Mouse (Mus musculus) gastrocnemius, adult 2 months (tissue): Measurements from ENCODE around the gene Barx2. TPM values are rescaled to one million over a fixed set of nuclear protein-coding genes. Genes with fewer than 3 reads are reported as not detected.

Experiments used
- DNase-seq: peaks from one replicate; pipeline ENCODE4 v3.0.0; 2022
- H3K27ac ChIP-seq: fragments of 200-600 bp; 2 replicates; pipeline ENCODE4 v1.8.1; 2022; ENCODE audit warnings: mild to moderate bottlenecking
- H3K4me3 ChIP-seq: fragments of 200-600 bp; 2 replicates; pipeline ENCODE4 v1.8.1; 2022; ENCODE audit warnings: mild to moderate bottlenecking, moderate library complexity
- CTCF ChIP-seq: fragments of 200-600 bp; IDR thresholded peaks from 2 replicates; pipeline ENCODE4 v1.8.1; 2022; ENCODE audit warnings: antibody characterized with exemption, mild to moderate bottlenecking, moderate library complexity
- intact Hi-C: fragments of 180-260 bp; cut with DNase I; formaldehyde crosslinking; loops from one replicate; pipeline ENCODE4 v1.15.1; 2025
- total RNA-seq, 2 experiments: library from RNA; stranded (reverse); gene quantifications; 2 replicates each; pipeline ENCODE4 v1.2.3; 2021

The Barx2 gene
- total RNA-seq, 2 experiments from 2014 or later = 13.7 to 35.5 TPM

DNA sequence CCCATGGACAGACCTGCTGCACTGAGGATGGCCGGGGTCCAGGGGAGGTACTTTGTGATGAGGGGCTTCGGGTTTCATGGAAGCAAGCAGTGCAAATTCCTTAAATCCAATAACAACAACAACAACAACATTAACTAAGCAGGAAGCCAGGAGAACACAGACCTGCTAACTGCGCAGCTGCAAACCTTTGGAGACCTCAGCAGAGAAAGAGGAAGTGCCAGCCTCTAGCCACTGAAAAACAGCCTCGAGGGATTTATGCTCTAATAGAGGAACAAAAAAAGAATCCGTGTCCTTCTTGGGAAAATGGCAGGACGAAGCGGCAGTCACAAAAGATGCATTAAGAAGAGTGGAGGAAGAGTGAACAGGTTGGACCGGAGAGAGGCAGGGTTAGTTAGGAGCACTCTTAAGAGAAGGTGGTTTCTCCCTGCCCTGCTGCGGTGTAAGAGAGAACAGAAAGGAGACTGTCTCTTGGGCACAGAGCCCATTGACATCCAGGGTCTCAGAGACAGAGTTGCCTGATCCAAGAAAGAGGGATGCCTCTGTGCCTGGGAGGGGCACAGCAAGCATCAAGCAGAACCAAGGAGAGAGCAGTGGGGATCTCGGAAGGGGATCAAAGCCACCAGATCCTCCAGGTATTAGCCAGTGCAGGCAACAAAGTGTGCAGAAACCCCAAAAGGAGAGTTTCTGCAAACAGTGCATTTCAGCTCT is 72.0 kb downstream of the Barx2 start:
- Histone ChIP-seq H3K4me3 (no peak overlapping the region), H3K27ac (no peak overlapping the region)
- no peak for TF ChIP-seq CTCF
- no peak for DNase-seq
- intact Hi-C loops = no loop called here

DNA sequence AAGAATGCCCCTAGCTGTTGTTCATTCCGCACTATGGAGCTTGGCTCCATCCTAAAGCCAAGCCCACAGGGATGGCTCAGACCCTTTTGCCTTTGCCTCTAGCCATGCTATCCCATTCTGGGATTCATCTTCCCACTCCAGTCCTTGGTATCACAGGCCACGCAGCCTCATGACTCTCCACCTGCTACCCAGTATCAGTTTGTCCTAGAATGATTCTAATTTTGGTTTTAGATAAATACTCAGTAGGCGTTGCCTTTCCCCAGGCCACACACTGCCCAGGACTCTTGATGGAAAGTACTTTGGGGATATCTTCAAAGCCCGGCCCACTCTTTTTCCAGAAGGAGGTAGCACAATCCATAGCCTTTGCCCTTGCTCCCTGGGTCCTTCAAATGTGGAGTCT is 72.7 kb downstream of the Barx2 start:
- Histone ChIP-seq H3K27ac (no peak overlapping the region), H3K4me3 (no peak overlapping the region)
- intact Hi-C loops = no loop called here
- no peak for DNase-seq
- no peak for TF ChIP-seq CTCF

DNA sequence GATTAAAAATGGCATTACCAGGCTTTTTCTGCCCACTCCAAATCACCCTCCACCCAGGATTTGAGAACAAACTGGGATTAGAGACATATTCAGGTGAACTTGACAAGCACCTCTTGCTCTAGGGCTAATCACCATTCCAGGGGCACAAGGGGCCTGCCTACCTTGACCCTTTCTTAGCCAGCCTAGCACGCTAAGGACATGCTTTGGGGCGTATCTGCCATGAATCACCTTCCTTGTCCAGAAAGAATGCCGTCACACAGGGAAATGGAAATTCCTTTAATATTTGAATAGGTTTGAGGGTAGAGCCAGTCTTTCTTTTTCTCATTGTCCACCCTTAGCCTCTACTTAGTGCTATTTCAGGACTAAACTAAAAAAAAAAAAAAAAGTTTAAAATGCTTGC is 73.2 kb downstream of the Barx2 start:
- no peak for DNase-seq
- no peak for TF ChIP-seq CTCF
- Histone ChIP-seq H3K27ac (no peak overlapping the region), H3K4me3 (no peak overlapping the region)
- intact Hi-C loops = no loop called here

DNA sequence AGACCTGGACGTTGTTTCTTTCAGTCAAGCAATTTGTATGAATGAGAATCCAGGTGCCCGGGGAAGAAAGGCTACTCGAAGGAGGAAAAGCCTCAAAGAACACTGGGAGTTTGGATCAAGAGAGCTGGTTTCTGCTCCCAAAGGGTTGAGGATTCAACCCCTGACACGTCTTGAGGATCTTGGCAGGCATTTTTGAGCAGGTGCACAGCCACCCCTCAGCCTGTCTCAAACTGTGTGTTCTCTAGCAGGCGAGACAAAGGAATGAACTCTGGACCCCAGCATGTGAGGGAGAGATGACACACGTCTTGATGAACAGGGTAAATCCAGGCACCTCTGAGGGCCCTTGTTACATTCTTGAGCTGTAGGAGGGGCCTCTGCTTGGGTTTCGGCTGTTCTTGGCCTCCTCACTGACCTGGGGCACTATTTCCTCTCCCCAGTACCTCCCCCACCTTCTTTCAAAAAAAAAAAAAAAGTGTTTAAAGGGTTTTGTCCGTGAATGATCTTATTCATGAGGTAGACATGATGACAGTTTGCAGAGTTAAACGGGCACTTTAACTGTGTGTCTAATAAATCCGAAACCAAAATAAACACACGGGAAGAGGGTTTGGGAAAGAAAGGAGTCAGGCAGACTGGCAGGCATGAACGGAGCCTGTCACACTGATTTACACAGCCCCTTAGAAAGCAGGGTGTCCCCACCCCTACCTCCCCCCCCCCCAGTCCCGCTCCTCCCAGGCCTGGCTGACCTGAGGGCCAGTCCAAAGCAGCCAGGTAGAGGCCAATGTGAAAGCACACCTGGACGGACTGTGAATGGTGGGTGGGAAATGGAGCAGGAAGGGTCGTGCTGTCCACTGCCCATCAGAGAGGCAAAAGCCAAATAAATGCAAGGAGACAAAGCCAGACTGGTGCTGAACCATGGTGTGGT is 73.9 kb downstream of the Barx2 start:
- no peak for DNase-seq
- TF ChIP-seq CTCF = no peak
- H3K4me3 ChIP-seq = no peak overlapping the region
- no peak overlapping the region for H3K27ac ChIP-seq
- intact Hi-C loops = no loop called here

DNA sequence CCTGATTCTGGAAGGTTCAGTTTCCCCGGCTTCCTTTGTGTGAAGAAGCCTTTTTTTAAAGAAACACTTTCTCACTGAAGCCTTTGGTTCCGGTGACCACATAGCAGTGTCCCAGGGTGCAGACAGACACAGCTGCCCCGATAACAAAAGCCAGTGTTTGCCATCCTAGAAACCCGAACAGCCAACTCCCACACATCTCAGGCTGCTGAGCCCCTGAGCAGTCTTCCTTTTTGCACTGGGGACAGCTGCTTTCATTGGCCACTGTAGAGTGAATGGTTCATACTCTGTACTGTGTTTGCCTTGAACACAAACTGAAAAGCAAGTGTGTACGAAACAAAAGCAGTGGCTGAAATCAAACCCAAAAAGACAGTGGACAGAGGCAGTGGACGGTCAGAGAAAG is 75.2 kb downstream of the Barx2 start:
- Histone ChIP-seq H3K27ac (no peak overlapping the region), H3K4me3 (no peak overlapping the region)
- DNase-seq = no peak
- TF ChIP-seq CTCF = no peak
- intact Hi-C loops = no loop called here

DNA sequence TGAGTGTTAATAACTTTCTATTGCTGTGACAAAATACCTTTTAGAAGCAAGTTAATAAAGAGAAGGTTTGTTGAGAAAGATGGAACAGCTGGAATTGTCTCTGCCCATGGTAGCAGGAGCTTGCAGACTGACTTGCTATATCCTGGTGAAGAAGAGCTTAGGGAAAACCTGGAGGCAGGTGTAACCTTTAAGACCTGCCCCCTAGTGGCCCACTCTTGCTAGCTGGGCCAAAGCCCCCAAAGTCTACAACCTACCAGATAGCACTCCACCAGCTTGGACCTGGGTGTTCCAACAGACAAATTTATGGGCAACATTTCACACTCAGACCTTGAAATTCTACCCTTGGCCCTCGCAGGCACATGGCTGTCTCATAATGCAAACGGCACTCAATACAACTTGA is 104.5 kb downstream of the Barx2 start:
- peak; percentile 52 for TF ChIP-seq CTCF
- peak; percentile 17 for DNase-seq
- H3K27ac ChIP-seq = no peak overlapping the region
- H3K4me3 ChIP-seq = no peak overlapping the region
- intact Hi-C loops = loop anchor here (5.0 kb wide), 1 partner anchor 231 kb away; no protein-coding TSS in a partner anchor

DNA sequence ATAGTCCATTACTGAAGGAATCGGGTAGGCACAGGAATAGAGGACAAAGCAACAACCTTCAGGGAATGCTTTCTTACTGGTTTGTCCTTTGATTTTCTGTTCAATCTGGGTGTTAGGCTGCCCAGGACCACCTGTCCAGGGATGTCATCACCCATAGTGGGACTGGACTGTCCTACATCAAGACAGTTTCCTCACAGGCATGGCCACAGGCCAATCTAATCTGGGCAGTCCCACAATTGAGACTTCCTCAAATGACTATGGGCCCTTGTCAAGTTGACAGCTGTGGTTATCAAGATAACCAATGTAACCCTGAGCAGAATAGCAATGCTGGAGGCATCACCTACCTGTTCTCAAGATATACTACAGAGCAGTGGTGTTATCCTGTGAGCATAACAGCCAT is 110.6 kb downstream of the Barx2 start:
- DNase-seq = no peak
- Histone ChIP-seq H3K27ac (no peak overlapping the region), H3K4me3 (no peak overlapping the region)
- intact Hi-C loops = no loop called here
- no peak for TF ChIP-seq CTCF

Other genes starting within 250 kb of the Barx2 start
- 1 to 10 TPM; 6.6 to 7.6 TPM for gene Arhgap32, start 202.7 kb upstream of the Barx2 start, total RNA-seq